Mouse (Mus musculus) ES-Bruce4 (cell line): ENCODE results near the gene Dock9.
A peak's percentile ranks its signal among the peaks of the same experiment; 100 is the strongest.

Experiments used
- CTCF ChIP-seq: IDR thresholded peaks from one replicate; pipeline ENCODE4 v1.8.1; 2011; ENCODE audit warnings: low read depth, low read length
- EP300 ChIP-seq: IDR thresholded peaks from 2 replicates; pipeline ENCODE4 v1.6.1; 2011; ENCODE audit warnings: low read depth, low read length; ENCODE audit not compliant: insufficient read depth
- POLR2A ChIP-seq: IDR thresholded peaks from one replicate; pipeline ENCODE4 v1.8.1; 2011; ENCODE audit warnings: low read length; ENCODE audit not compliant: insufficient read depth

- TF ChIP-seq CTCF (peak; percentile 52), POLR2A (no peak), EP300 (no peak)
Observed at GRCm38 (mm10) chr14:121800962-121801361, 3.3 kb upstream of the Dock9 start.
